Mouse (Mus musculus): ENCODE measurements around the gene Prmt3.

- no peak for TF ChIP-seq POLR2A (IDR thresholded peaks at IDR 0.05; ENCODE audit: insufficient read length, low read depth)
- no peak for TF ChIP-seq MYOD1 (IDR thresholded peaks at IDR 0.05; ENCODE audit: control insufficient read depth in 1 of 3, insufficient read length in 2 of 3, low read depth in 2 of 3)
These were observed 100.9 kb downstream of the Prmt3 start for GRCm38 (mm10) chr7:49879051-49879450.

Measured in myocyte (in vitro differentiated cells).